Mouse (Mus musculus) monocyte, adult 5-6 weeks (primary cell): ENCODE results near the gene Myh15. TPM values are rescaled to one million over a fixed set of nuclear protein-coding genes. Genes with fewer than 3 reads are reported as not detected.
A peak's percentile ranks its signal among the peaks of the same experiment; 100 is the strongest.

ENCODE experiments used
- ATAC-seq: fragments of 153-309, 156-312 bp; replicated peaks from 2 replicates; pipeline ENCODE4 v1.8.0; 2017; ENCODE audit warnings: mild to moderate bottlenecking; ENCODE audit not compliant: low TSS enrichment, insufficient number of reproducible peaks, severe bottlenecking, poor library complexity, low FRiP score
- total RNA-seq: library from RNA; stranded (forward); fragments of 200-1000, 200-491, 200-594 nt; gene quantifications from 3 replicates; pipeline ENCODE4 v1.2.3, GENCODE M21; 2017

Myh15 gene
- 0.19 to 0.32 TPM in 2 of 3 replicates, not detected in the other for total RNA-seq

DNA sequence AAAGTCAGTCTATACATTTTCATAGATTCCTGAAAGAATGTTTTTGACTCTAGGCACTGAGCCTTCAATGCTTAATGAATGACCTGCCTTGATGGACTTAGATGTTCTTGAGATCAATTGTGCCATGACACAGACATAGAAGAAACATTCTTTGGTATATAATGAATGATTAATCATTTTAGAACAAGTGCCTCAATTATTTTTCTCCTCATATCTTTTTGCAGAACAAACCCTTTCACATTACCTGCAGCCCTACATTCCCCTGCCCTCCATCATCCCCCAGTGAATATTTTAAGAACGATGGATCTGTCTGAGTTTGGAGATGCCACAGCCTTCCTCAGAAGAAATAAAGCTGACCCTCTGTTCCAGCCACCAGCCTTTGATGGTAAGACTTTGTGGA, at the start of gene Myh15:
Myh15 (plus strand) TSS at position 301 of the 400 bp plus-strand sequence.
- no peak for ATAC-seq

DNA sequence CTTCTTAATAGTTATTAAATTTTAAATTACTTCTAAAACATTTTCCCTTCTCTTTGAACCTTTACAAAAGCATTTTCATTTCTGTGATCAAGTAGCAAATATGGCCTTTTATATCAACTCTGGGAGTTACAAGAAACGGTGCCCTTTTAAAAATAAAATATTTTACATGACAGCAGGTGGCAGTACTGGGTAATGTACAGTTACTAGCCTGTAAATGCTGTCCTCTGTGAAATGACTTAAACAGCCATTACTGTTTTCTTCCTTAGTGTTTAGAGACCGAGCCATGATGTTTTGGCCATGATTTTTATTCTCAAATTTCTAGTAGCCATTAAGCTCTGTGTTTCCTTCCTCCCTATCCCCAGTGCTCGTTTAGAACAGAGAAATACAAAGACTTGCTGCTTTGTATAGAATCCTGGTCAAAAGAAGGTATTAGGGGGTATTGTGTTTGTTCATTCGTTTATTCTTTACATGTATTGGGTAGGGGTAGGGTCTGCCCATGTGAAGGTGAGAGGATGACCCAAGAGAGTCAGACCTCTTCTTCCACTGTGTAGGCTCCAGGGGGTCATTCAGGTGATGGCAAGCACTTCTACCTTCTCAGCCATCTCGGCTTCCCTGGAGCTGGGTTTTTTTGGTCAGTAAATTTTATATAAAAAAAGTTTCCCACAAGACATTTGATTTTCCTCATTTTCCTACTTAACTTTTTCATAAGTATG, 40.5 kb upstream of the Myh15 start:
- no peak for ATAC-seq

DNA sequence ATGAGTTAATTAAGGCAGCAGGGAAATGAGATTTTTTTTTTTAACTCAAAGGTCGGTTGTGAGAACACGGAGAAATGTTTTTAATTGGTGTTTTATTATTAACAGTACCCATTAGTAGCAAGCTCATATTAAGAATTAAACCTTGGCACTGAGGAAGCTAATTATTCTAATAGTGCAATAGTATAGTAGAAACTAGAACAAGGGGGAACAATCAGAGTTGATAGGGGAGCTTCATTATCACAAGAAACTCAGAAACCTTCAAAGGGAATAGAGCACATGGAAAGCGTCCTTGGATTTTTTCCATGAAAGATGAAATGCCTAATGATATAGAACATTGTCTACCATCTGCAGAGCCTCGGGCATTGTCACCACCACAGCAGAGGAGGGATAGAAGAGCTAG, 21.4 kb upstream of the Myh15 start:
- ATAC-seq = no peak

GRCm38 (mm10) chr16:49037771-49038170, 19.5 kb upstream of the Myh15 start:
- ATAC-seq = no peak

DNA sequence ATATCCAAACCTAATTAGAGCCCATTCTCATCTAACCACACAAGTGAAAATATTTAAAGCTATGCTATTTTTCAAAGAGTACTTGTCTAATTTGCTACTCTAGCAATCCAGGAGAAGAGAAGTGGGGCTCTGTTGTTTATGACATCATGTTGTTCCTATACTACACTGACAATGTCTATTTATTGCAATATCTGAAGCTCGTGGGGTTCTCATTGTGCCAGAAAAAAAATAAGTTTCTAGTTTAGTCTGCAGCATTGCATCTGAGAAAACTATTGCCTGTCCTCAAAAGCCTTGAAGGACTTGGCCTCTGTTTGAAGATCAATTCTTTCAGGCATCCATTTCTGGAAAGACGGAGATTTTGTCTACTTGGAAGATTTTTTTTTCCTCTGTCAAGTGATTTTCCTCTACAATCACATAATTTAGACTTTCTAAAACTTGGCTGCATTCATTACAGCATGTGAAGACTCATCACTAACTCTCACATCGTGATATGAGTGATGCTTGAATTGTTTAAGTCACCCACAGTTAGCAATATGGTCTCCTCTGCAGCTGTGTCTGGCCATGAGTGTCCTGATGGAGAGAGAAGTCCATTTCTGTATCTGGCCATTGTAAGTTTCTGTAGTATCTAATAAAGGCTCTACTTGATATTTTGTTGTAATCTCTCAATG, 16.6 kb upstream of the Myh15 start:
- ATAC-seq = no peak

DNA sequence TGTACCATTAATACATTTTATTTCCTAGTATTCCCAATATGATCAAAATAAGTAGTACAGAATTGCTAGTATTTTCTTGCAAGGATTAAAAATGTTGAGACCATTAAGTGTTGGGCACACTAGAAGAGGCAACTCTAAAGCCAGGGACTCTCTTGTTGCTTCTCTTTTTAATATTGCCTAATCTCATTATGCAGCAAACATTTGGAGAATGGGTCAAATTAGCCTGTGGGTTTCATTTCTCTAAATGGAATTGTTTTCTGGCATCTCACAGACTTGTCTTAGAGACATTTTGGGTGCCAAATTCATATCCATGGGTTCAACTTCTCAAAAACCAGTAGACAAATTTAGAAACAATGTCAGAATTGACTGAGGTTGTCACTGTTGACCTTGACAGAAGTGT, 8.1 kb upstream of the Myh15 start:
- peak; percentile 66 for ATAC-seq

GRCm38 (mm10) chr16:49069256-49069963, 12.1 kb downstream of the Myh15 start:
- ATAC-seq = no peak

GRCm38 (mm10) chr16:49071316-49071715, 14.0 kb downstream of the Myh15 start:
- no peak for ATAC-seq

- ATAC-seq = no peak
Observed at GRCm38 (mm10) chr16:49128015-49128414, 70.7 kb downstream of the Myh15 start.

GRCm38 (mm10) chr16:49156193-49156592, 98.9 kb downstream of the Myh15 start:
- ATAC-seq = no peak

DNA sequence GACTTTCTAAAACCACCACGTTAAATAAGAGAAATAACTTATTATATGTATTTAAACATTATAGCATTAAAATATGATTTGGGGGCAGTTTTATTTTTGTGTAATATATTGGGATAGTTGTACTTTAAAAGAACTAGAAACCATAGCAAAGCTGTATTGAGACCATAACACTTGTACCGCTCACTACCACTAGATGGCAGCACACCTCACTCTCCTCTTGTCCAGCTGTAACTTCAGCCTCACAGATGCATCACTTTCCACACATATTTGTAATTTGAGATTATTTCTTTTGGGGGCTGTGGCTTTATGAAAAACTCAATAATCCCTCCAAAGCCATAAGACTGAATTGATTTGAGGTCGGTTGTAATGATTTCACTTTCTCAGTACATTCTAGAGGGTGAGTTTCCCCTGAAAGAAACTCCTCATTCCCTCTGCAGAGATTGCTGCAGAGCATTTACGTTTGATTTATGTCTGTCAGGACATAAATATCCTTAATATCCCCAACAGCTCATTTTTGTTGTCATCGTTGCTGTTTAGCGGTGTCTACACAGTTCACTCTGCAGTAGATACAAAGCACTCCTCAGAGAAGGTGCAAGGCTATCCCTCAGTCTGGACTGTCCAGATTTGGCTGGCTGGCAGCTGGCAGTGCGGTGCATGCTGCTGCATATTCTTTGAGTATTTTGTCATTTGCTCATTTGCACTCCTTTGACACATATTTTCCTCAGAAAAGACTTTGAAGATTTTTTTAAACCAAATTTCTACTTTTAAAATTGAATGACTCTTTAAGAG, 107.3 kb downstream of the Myh15 start:
- peak; percentile 62; the same call in 1 of the 2 replicates for ATAC-seq

GRCm38 (mm10) chr16:49165728-49166127, 108.4 kb downstream of the Myh15 start:
- no peak for ATAC-seq

- ATAC-seq = no peak
Observed at GRCm38 (mm10) chr16:49167325-49167724, 110.0 kb downstream of the Myh15 start.

- ATAC-seq = no peak
Observed at GRCm38 (mm10) chr16:49175077-49175476, 117.8 kb downstream of the Myh15 start.

DNA sequence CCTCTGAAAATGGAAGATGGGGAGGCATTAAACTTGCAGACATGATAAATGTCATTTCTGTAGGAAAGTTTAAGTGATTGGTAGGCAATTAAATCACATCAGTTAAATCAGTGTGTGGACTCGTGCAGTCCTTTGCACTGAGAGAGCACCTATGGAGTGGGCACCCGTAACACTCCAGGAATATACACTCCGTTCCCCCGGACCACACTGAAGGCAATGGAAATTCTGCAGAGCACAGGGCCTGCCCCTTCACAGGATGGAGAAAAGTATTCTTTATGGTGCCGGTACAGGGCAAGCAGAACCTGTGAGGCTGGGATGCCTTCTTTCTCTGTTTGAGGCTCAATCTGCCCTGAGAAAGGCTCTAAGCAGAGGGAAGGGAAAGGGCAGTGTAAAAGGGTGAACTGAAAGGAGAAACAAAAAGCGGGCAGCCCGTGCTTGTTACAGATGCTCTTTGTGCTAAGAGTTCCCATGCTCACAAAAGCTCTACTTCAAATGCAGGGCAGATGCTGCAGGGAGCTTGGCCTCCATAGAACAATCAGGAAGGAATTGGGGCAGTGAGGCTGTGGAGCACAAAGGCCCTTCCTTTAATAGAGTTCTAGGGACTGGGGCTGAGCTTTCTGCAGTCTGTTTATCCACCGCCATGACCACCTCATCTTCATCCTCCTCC, 118.6 kb downstream of the Myh15 start:
- no peak for ATAC-seq

GRCm38 (mm10) chr16:49193521-49193920, 136.2 kb downstream of the Myh15 start:
- ATAC-seq = no peak

GRCm38 (mm10) chr16:49193986-49194385, 136.7 kb downstream of the Myh15 start:
- no peak for ATAC-seq

DNA sequence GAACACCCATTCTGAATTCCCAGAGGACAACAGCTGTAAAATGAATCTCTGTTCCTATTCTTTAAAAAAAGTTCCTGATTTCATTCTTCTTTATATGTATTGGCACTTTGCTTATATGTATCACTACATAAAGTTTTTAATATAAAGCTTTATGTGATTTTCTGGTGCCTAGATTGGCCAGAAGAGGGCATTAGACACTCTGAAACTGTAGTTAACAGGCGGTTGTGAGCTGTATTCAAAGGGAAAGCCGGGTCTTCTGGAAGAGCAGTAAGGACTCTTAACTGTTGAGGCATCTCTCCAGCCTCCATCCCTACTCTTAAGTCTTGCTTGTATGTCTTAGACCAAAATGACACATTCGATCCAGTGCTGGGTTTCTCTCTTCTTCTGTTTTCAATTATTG, 139.0 kb downstream of the Myh15 start:
- ATAC-seq = no peak
